Mouse (Mus musculus) lung, adult 2 months (tissue): Measurements from ENCODE around the gene Ager.

Experiments used
- CTCF ChIP-seq: fragments of 200-500 bp; IDR thresholded peaks from 2 replicates; pipeline ENCODE4 v1.5.1; 2011; ENCODE audit warnings: mild to moderate bottlenecking, low read length, control low read depth; ENCODE audit not compliant: insufficient read depth
- POLR2A ChIP-seq: fragments of 200-500 bp; IDR thresholded peaks from 2 replicates; pipeline ENCODE4 v1.6.1; 2011; ENCODE audit warnings: low read depth, mild to moderate bottlenecking, control low read depth, low read length, borderline replicate concordance; ENCODE audit errors: extremely low read depth

GRCm38 (mm10) chr17:34562595-34562994, 35.1 kb upstream of the Ager start:
- TF ChIP-seq CTCF (no peak), POLR2A (no peak)
